Mouse (Mus musculus) activated CD4-positive, CD25-positive, alpha-beta regulatory T cell, adult 4 months (primary cell): ENCODE measurements at regions not wholly inside any gene's neighbourhood (a gene's known extent, or its start where the extent isn't known, plus 50 kb on each side); places are given as distances from the start of the nearest gene placed in this dataset.
"Not testable (repeated sequence)": the region's sequence is repeated elsewhere in the genome, so short reads cannot be mapped to it uniquely, and the experiment has no call there.

Source experiments
- ATAC-seq: one replicate; pipeline ENCODE4 v1.8.0; 2017

DNA sequence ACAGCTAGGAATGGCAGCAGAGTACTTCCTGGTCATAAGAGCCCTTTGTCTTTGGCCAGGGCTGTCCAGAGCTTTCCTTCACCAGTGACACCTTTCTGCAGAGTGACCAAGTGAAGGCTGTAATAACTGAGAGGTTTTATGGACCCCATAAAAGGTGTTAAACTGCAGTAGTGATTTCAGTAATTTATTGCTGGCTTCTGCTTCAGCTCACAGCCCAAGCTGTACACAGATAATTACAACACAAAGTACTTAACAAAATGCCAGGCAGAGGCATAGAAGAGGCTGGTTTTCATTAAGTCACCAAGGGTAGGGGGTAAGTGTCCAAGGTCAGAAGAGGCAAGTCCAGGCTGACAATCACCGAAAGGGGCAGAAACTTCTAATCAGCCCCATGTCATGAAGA is 83.8 kb downstream of the Eif4e start:
- ATAC-seq: no peak

DNA sequence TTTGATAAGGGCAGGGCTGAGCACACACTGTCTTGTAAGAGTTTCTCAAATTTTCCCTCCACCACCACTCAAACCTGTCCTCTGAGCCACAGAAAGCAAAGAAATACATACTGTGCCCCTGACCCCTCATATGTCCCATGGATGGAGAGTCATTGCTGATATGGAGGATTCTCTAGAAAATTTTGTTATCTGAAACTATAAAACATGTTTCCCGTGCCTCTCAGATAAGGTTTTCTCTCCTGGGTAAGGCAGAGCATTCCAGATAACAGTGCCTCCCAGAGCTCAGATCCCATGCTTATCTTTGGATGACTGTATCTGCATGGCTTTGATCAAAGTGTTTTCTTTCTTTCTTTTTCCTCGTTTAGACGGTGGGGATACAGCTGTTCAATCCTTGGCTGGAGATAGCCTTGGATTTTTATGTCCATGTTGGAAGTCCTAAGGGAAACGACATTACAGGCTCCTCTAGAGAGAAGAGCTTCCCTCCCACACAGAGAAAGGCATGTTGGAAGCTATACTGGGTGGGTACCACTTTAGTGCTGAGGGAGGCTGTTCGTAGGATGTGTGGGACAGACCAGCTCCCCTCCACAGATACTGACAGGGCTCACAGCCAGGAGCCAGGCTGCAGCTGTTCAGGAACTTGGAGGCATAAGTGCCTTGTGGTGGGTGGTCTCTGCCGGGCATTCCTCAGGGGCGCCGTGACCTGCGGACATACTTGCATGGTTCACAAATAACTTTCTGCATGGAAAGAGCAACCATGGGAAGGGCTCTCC is 87.1 kb downstream of the Eif4e start:
- ATAC-seq: no peak

DNA sequence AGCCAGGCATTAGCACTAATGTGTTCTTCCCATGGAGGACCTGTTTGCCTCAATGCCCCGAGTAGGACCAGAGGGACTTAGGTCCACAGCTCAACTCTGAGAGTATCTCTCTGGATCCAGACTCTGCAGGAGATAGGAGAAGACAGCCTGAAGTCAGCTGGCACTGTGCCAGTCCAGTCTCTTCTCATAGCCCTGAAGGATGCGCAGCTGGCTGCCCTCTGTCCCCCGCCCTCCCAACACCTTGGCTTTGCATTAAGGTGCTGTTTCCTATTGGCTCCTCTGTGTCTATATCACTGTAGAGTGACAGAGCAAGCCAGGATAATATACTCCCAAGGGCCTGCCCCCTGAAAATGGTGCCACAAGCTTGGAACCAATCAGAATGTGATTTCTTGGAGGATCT is 87.7 kb downstream of the Eif4e start:
- ATAC-seq: no peak

DNA sequence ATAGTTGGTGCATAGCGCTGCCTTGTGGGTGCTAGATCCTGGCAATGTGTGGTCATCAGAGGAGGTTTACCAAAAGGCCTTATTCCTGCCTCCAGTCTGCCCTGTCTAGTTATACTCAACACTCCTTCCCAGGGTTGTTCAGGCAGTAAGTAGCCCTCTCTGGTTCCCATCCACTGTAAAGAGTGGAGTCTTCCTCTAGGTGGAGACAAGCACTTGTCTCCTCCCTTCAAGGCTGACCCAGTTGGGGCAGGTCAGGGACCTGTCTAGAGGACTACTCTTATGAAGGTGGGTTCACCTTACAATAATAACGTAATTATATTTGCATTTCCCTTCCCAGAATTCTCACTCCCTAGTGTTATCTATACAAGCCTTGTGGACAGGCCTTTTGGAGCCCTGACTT is 88.9 kb downstream of the Eif4e start:
- no peak for ATAC-seq

DNA sequence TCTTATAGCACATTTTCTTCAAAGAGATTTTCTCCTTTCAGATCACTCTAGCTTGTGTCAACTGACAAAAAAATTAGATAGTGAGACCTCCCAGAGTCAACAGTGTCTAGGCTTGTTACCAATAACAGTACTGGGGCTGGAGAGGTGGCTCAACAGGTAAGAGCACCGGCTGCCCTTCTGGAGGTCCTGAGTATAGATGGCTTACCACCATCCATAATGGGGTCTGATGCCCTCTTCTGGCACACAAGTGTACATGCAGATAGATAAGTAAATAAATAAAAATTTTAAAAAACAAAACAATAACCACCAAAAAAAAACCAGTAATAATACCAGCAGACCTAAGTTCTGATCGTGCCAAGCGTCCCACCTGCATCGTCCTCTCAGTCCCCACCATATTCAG is 94.3 kb downstream of the Eif4e start:
- no peak for ATAC-seq

DNA sequence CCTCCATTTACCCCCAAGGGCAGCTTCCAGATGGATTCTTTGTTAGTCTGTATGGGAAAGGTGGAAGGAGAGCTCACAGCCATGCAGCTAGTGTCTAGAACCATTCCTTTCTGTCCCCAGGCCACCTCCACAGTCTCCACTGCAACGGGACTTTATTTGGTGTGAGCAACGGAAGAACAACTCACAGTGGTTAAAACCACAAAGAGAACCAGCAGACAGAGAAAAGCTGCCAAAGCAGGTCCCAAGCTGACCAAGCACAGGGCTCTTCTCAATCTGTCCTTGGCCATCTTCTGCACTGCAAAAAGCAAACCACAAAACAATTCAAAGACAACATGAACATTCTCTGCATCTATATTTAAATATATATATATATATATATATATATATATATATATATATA is 98.1 kb downstream of the Eif4e start:
- ATAC-seq: no peak

DNA sequence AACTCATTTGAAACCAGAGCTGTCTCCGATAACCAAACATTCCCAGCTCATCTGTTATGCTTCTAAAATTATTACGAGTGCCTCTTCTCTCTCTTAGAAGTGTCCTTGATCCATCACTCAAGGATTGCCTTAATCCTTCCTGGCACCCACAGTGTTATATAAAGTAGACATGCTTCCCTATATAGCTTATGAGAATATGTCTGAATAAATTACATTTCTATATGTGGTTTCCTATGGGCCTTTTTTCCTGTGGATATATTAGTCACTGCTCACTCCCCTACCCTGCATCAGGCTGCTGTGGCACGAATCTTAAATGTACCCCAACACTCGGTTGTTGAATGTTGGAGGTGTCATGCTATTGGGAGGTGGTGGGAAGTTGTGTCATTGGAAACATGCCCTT is 100.3 kb downstream of the Eif4e start:
- ATAC-seq: no peak

DNA sequence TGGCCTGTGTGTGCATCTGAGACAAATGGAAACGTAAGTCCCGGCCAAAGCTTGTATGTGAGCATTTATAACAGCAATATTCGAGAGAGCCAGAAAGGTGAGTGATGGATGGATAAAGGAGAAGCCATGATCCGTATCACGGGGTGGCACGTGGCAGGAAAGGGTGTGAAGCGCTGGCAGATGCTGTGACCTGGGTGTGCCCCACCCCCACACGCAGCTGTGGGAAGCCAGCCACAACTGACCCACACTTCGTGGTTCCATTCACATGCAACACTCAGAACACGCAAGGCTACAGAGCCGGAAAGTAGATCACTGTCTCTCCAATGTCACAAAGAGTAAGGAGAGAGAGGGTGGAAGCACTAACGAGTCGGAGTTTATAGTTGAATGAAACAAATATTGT is 104.3 kb downstream of the Eif4e start:
- no peak for ATAC-seq

DNA sequence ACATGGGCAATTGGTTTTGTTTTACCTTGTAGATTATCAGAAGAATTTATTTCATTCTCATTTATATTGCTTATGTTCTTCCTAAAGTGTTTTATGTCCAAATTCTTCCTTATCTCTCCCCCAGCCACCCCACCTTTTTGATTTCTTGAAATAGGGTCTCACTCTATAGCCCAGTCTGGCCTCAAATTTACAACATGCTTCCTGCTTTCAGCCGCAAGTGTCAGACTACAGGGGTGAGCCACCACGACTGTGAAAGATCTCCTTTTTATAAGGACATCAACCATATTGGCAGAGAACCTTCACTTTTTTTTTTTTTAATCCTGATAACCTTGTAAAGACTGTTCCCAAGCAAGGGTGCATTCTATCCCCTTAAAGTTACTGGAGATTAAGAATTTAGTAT is 106.1 kb downstream of the Eif4e start:
- ATAC-seq: no peak

DNA sequence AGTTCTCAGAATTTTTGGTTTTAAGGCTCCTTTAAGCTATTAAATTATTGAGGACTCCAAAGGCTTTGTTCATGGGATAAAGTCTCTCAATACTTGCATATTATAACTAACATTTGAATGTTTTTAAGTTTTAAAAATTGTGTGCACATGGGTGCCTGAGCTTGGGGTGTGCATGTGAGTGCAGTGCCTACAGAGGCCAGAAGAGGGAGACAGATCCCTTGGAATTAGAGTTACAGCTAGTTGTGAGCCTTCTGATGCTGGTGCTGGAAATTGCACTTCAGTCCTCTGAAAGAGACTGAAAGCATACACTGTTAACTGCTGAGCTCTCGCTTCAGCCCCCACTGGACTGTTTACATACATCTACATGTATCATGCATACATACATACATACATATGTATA is 100.0 kb upstream of the Tspan5 start:
- peak; percentile 43 for ATAC-seq

DNA sequence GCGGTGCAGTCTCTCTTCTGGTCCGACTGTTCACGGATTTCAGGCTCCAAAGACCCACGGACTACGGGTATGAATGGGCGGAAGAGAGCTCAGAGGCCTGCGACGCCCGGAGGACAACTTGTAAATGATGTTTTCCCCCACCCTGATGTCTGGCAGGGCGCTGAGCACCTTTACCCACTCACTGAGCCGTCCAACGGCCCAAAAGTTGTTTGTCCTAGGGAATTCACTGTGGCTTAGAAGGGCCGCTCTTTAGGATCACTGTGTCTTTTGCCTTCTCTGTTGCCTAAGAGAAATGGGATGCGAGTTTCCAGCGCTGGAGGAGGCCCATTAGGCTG is 98.1 kb upstream of the Tspan5 start:
- no peak for ATAC-seq

DNA sequence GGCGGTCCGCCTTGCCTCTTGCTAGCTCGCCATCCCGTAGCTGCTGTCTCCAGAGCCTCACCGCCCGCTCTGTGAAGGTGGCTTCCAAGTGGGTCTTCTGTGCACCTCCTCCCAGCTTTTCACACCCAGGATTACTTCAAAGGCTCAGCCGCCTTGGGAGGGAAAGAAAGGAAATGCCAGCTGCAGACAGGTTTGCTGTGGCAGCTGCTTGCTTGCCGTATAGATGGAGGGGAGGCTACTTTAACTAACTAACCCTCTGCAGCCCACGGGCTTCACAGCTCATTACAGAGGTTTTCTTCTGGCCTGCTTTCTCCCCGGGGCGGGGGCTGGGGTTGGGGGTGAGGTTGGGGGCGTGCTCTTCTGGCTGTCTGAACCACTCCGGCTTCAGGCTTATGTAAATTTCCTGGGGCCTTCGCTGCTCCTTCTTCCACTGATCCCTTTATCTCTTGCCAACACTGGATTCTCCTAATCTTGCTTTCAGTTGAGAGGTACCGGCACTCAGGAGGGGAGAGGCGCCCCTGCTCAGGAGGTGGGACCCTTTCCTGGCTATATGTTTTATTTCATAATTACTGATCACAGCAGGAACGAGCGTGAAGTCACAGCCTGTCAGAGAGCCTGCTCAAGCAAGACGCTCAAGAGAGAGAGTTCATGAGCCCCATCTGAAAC is 97.6 kb upstream of the Tspan5 start:
- no peak for ATAC-seq

DNA sequence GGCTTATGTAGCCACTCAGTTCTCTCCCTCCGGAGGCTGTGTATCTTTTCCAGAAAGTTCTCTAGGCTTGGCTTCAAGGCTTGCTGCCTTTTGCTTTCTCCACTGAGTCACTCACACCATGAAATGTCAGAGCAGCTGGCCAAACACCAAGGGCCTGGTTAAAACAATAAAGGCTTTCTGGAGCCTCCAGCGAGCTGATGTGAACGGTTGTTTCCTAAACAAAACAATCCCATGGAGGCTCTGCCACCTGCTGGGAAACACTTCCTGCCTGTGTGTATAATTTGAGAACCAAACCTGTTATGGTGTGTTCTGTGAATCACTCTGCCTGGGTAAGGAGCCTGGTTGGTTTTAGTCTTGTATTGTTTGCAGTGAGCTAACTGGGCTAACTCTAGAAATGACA is 96.7 kb upstream of the Tspan5 start:
- no peak for ATAC-seq

DNA sequence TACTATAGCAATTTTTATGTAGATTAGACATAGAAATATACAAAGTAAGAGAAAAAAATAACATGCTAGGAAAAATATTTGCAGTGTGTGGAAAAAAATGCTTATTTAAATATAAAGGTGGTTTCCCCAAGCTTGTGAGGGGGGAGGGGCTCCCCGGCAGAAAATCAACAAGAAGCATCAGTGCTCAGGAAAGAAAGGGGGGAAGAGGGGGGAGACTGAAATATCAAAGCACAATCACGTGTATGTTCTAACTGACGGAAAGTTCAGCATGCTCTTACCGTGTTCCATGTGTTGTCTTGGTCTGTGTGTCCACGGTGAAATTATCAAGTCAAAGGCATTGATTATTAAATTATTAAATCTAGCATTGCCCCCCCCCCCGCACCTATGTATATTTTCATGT is 92.3 kb upstream of the Tspan5 start:
- no peak for ATAC-seq

DNA sequence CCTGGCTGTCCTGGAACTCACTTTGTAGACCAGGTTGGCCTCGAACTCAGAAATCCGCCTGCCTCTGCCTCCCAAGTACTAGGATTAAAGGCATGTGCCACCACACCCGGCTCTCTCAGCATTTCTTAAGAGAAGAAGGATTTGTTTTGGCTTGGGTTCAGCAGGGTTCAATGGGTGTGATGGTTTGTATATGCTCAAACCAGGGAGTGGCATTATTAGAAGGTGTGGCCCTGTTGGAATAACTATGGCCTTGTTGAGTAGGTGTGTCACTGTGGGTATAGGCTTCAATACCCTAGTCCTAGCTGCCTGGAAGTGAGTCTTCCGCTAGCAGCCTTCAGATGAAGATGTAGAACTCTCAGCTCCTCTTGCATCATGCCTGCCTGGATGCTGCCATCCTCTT is 91.3 kb upstream of the Tspan5 start:
- not testable (repeated sequence) for ATAC-seq

DNA sequence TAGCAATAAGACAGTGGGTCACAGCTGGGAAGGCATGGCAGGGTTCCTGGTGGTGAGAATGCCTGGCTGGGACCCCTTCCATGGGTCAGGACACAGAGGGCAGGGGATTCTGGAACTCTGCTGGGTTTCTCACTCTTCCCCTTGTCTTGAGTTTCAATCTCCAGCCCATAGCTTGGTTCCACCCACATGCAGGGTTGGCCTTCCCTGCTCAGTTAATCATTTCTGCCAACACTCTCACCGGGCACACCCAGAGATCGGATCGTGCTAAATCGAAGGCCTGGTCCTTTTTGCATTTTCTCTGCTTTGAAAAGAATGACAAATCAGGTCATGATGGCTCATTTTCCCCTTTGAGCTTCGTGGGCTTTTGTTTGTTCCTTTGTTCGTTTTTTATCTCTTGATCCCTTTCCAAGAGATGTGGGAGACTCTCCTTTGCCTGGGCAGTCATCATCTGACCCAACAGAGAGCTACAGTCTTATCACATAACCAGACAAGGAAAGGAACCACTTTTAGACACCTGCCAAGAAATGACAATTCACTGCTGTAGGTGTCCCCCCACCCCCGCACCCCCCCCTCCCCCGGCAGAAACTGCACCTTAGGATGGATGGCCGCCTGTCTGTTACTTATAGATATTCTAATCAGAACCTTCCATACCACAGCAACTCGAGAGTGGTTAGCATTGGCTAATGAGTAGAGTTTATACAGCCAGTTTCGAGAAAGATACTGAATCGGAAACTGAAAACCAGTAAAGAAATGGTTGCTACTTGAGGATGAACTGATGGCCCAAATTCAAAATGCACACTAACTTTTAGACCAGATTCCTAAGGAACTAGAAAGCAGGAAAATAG is 90.4 kb upstream of the Tspan5 start:
- no peak for ATAC-seq

DNA sequence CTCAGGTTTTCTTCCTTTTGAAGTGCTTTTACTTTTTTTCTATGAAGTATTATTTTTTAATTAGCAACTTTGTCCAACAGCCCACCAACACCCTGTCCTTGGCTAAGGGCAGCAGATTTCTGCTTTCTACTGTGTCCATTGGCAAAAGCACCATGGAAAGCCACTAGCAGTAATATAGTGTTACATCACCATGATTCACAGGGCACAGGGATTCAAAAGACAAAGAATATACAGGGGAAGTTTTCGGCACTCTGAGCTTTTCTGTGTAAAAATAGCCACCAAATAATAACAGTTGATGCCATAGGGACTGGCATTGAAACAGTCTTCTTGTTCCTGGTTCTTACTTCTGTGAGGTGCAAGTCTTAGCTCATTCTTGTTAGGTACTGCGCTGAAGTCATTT is 89.8 kb upstream of the Tspan5 start:
- no peak for ATAC-seq

DNA sequence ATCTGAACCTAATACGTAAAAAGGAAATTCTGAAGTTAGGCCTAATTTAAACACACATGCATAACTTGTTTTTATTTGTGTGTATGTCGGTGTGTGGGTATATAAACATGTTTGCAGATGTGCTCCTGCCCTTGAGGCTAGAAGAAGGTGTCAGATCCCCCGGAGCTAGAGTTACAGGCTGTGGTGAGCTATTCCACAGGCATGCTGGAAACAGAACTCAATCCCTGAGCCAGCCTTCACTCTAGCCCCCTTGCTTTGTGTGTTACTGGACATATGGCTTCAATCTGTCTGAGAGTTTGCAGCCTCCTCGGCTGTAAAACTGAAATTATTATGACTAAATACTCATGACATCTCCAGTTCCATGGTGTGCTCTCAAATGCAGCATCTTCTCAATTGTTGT is 89.3 kb upstream of the Tspan5 start:
- ATAC-seq: no peak

DNA sequence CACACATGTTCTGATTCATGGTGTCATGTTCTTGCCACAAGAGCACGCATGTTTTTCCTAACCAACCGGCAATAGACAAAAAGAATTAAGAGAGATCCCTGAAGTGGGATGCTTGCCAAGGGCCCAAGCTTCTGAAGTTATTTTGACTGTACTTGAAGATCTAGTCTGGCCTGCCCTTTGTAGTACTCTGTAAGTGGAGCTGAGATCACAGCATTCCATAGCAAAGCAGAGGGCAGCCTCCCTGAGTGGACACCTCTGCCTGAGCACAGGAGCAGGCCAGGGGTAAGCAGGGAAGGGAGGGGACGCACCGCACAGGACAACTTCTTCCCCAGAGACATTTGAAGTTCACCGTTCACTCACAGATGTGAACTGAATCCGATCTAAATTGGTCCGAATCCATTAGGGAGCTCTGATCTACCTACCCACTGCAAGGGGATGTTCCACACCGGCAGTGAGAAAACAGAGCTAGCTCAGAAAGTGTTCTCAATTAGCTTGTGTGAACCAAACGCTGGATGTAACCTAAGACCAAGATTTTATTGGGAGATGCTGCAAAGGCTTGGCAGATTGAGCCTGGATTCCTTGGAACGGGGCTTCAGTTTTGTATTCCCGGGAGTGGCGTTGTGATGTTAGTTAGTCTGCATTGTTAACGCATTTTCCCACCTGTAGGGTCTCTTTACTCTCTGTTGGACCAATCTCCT is 88.3 kb upstream of the Tspan5 start:
- ATAC-seq: no peak

DNA sequence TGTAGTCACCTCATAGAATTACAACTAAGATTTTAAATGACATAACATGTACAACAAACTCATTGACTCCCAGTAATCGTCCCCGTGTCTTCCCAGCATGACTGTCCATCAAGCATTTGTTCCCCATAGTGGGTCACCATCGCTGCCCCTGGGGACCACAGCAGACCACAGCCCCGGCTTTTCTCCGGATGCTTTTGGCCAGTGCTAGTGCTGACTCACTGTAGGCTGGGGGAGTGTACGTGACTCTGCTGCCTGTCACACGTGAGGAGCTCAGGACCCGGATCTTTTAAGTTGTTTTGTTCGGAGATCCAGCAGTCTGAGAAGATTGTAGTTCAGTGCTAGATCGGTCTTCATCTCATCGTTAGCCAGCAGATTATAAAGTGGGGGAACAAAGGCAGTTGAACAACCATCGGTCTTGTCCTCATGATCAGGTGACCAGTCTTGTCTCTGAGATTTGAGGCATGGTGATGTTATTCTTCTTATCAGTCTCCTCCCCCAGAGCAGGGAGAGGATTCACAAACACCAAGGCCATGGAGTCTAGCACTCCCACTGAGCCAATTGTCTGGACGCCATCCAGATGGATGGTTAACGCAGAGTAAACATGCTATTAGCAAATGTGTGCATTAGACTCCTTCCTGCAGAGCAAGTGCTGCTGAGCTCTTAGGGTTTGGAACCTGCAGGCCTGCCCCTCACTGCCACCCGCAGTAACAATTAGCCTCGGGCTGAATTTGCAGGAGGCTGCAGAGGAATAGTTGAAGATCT is 87.2 kb upstream of the Tspan5 start:
- ATAC-seq: no peak

DNA sequence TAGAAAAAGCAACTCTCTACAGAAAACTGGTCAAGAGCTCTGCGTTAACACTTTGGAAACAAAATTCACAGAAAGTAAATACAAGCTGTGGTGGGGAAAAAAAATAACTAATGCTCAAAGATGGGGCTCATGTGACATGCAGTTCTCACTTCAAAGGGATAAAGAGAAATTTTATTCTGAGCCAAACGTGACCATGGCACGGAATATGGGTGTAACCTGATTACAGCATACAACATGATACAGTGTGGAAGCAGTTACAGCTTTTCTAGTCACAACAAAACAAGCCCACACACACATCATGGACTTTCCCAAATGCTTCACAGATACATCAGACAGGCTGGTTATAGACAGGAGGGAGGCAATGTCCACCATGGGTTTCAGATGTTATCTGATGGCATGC is 86.5 kb upstream of the Tspan5 start:
- ATAC-seq: no peak

DNA sequence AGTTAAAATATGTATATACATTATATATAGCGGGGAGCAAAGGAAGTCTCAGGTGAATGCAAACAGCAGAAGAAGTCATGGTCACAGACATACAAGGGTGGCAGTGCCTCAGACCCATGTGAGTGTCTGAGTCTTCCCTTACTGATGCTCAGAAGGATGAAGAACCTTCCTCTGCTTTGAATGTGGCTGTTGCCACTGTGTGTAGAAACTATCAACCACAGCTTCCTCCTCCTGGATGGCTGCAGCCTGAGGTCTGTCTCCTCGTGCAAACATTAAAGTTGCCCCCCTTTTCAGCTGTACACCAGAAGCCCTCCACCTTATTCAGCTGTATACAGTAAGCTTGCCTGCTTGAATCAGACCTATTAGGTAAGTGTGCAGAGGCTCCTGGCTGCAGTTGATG is 79.4 kb upstream of the Tspan5 start:
- ATAC-seq: no peak
